Mouse (Mus musculus) megakaryocyte, embryonic 14.5 days (primary cell): Measurements from ENCODE around the gene Mov10.

Experiments
- FLI1 ChIP-seq: IDR thresholded peaks from 2 replicates; pipeline ENCODE4 v1.6.1; 2012; ENCODE audit warnings: low read length, inconsistent platforms, mixed read lengths
- GATA1 ChIP-seq: IDR thresholded peaks from 3 replicates; pipeline ENCODE4 v1.6.1; 2012; ENCODE audit warnings: mixed read lengths, low read length, inconsistent platforms, borderline replicate concordance

GRCm38 (mm10) chr3:104793871-104794828, 24.2 kb downstream of the Mov10 start:
- no peak for TF ChIP-seq GATA1
- no peak for TF ChIP-seq FLI1
